Mouse (Mus musculus): ENCODE measurements around the gene Vmac. TPM values are rescaled to one million over a fixed set of nuclear protein-coding genes. Genes with fewer than 3 reads are reported as not detected.

The Vmac gene
- total and polyA plus RNA-seq, 3 experiments = 9.4 to 46.9 (median 12.9) TPM

DNA sequence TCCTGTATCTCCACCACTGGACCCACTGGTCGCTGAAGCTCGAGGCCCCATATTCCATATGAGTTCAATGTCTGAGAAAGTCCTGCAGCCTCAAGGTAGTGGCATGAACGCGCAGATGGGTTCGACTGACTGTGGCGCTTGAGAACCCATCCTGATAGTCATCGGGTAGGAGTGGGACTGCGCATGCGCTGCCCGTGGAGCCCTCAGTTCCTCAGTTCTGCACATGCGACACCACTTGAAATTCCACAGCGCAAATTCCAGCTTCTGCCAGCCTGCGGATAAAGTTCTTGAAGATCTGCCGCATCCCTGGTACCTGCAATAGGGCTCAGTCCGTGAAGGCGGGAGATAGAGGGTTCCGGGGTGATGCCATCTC, 23.0 kb upstream of the Vmac start:
- no peak for DNase-seq (ENCODE audit: low spot score)
- Histone ChIP-seq H3K4me1 (ENCODE audit: insufficient read depth, low read depth, low read length) (peaks cover 7% of the 10 kb centered on the region; the same call in 1 of the 2 replicates), H3K4me3 (ENCODE audit: low read depth, low read length) (no peak overlapping the region), H3K27me3 (ENCODE audit: insufficient read depth, low read length) (peaks cover 71% of the 10 kb centered on the region), H3K9me3 (replicated peaks) (peaks cover 3% of the 10 kb centered on the region), H3K36me3 (replicated peaks) (no peaks in the 10 kb centered on the region)
- ATAC-seq (ENCODE audit: extremely low read depth, insufficient number of reproducible peaks, low FRiP score, poor library complexity, severe bottlenecking) = no peak
- TF ChIP-seq GATA2 (IDR thresholded peaks at IDR 0.05; ENCODE audit: borderline replicate concordance, low read depth, low read length) (no peak), POLR2AphosphoS5 (IDR thresholded peaks at IDR 0.05; ENCODE audit: insufficient replicate concordance, low read depth, low read length) (no peak), GATA1 (IDR thresholded peaks at IDR 0.05; ENCODE audit: borderline replicate concordance, low read length) (no peak), CTCF (IDR thresholded peaks at IDR 0.05; ENCODE audit: low read depth, low read length) (no peak), TAL1 (conservative IDR thresholded peaks at IDR 0.05; ENCODE audit: low read depth, low read length) (no peak)

DNA sequence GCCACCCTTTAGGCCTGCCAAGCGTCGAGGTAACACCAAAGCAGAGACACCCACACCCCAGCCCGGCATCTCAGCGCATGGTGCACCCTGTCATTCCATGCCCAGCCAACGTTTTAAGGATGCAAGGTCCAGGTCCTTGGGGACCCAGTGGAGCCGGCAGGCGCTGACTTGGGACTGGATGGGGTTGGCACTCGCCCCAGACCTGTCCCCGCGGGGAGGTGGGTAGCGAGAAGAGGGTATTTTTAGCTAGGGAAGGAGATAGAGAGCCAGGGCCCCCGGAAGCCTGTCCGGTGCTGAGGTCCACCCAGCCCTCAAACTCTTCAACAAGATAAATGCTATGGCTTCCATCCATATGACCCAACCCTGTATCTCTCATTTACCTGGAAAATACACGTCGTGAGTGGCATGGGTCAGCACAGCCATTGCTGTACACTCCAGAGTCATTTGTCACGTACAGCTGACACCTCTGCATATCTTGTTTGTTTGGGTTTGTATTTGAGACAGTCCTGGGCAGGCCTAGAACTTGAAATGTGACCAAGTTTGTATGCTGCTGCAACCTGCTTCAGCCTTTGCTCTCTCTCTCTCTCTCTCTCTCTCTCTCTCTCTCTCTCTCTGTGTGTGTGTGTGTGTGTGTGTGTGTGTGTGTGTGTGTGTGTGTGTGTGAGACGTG, 22.4 kb upstream of the Vmac start:
- peaks cover 3% of the 10 kb centered on the region for H3K9me3 ChIP-seq (replicated peaks)
- H3K36me3 ChIP-seq (replicated peaks) = no peaks in the 10 kb centered on the region
- H3K27me3 ChIP-seq (ENCODE audit: insufficient read depth, low read length) = peaks cover 72% of the 10 kb centered on the region
- H3K4me1 ChIP-seq (ENCODE audit: insufficient read depth, low read depth, low read length) = peaks cover 7% of the 10 kb centered on the region; the same call in 1 of the 2 replicates
- TF ChIP-seq GATA2 (IDR thresholded peaks at IDR 0.05; ENCODE audit: borderline replicate concordance, low read depth, low read length) (no peak), CTCF (IDR thresholded peaks at IDR 0.05; ENCODE audit: low read depth, low read length) (no peak)
- ATAC-seq (ENCODE audit: extremely low read depth, insufficient number of reproducible peaks, low FRiP score, poor library complexity, severe bottlenecking) (no peak), DNase-seq (ENCODE audit: low spot score) (no peak)
- H3K4me3 ChIP-seq (ENCODE audit: low read depth, low read length) = no peak overlapping the region

DNA sequence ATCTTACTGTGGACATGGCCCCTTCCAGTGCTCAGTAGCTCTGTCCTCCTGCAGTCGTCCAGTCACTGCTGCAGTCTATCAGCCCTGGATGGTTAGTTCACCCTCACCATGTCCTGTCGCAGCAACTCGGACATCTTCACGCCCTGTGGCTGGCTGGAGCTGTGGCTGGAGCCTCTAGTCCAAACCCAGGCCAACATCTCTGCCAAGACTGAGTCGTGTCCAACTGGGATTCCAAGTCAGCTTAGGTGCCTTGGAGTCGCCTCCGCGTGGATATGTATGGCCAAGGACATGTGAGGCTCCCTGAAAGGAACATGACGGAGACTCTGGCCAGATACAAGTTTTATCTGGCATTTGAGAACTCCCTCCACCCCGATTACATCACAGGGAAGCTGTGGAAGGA, 20.4 kb upstream of the Vmac start:
- no peak for DNase-seq (ENCODE audit: low spot score)
- Histone ChIP-seq H3K4me1 (ENCODE audit: insufficient read depth, low read depth, low read length) (peaks cover 8% of the 10 kb centered on the region), H3K9me3 (replicated peaks) (peaks cover 3% of the 10 kb centered on the region), H3K4me3 (ENCODE audit: low read depth, low read length) (no peak overlapping the region), H3K36me3 (replicated peaks) (no peaks in the 10 kb centered on the region), H3K27me3 (ENCODE audit: insufficient read depth, low read length) (peaks cover 79% of the 10 kb centered on the region)
- no peak for TF ChIP-seq TAL1 (conservative IDR thresholded peaks at IDR 0.05; ENCODE audit: low read depth, low read length)
- no peak for TF ChIP-seq POLR2AphosphoS5 (IDR thresholded peaks at IDR 0.05; ENCODE audit: insufficient replicate concordance, low read depth, low read length)
- no peak for TF ChIP-seq GATA1 (IDR thresholded peaks at IDR 0.05; ENCODE audit: borderline replicate concordance, low read length)
- no peak for TF ChIP-seq CTCF (IDR thresholded peaks at IDR 0.05; ENCODE audit: low read depth, low read length)
- TF ChIP-seq GATA2 (IDR thresholded peaks at IDR 0.05; ENCODE audit: borderline replicate concordance, low read depth, low read length) = no peak
- no peak for ATAC-seq (ENCODE audit: extremely low read depth, insufficient number of reproducible peaks, low FRiP score, poor library complexity, severe bottlenecking)

DNA sequence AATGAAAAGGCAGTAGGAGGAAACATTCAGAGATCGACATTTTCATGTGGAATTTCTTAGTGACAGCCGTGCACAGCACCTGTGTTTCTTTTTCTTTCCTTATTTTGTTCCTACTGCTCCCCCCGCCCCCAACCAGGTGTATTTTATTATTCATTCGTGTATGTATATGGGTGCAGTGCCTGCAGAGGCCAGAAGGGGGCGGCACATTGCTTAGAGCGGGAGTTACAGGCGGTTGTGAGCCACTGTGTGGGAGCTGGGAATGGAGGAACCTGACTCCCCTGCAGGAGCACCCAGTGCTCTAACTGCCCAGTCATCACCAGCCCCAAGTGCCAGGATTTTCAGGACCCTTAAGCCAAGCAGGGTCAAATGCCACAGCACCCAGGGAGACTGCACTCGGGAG, 18.7 kb upstream of the Vmac start:
- peaks cover 7% of the 10 kb centered on the region for H3K4me1 ChIP-seq (ENCODE audit: insufficient read depth, low read depth, low read length)
- no peaks in the 10 kb centered on the region for H3K36me3 ChIP-seq (replicated peaks)
- peaks cover 81% of the 10 kb centered on the region for H3K27me3 ChIP-seq (ENCODE audit: insufficient read depth, low read length)
- no peak overlapping the region for H3K4me3 ChIP-seq (ENCODE audit: low read depth, low read length)
- no peak for TF ChIP-seq TAL1 (conservative IDR thresholded peaks at IDR 0.05; ENCODE audit: low read depth, low read length)
- H3K9me3 ChIP-seq (replicated peaks) = peaks cover 3% of the 10 kb centered on the region
- ATAC-seq (ENCODE audit: extremely low read depth, insufficient number of reproducible peaks, low FRiP score, poor library complexity, severe bottlenecking) = no peak
- DNase-seq (ENCODE audit: low spot score) = no peak

DNA sequence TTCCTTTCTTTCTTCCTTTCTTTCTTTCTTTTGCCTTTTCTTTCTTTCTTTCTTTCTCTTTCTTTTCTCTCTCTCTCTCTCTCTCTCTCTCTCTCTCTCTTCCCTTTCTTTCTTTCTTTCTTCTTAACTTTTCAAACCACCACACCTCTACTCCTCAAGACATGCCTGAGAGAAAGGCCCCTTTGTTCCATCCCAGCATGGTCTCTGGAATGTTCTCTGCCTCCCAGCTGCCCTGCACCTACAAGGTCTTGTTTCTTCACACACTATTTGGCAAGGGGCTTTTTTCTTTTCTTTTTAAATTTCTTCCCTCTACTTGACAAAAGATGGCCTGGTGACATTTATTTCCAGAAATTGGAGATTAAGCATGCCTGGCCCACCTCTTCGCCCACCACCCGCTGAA, 11.8 kb upstream of the Vmac start:
- Histone ChIP-seq H3K4me3 (ENCODE audit: low read depth, low read length) (no peak overlapping the region), H3K27me3 (ENCODE audit: insufficient read depth, low read length) (peaks cover 54% of the 10 kb centered on the region), H3K36me3 (replicated peaks) (peaks cover 7% of the 10 kb centered on the region), H3K4me1 (ENCODE audit: insufficient read depth, low read depth, low read length) (peaks cover 23% of the 10 kb centered on the region), H3K9me3 (replicated peaks) (no peaks in the 10 kb centered on the region)
- DNase-seq (ENCODE audit: low spot score) (no peak), ATAC-seq (ENCODE audit: extremely low read depth, insufficient number of reproducible peaks, low FRiP score, poor library complexity, severe bottlenecking) (no peak)
- TF ChIP-seq TAL1 (conservative IDR thresholded peaks at IDR 0.05; ENCODE audit: low read depth, low read length) (no peak), GATA1 (IDR thresholded peaks at IDR 0.05; ENCODE audit: borderline replicate concordance, low read length) (no peak), POLR2AphosphoS5 (IDR thresholded peaks at IDR 0.05; ENCODE audit: insufficient replicate concordance, low read depth, low read length) (no peak), CTCF (IDR thresholded peaks at IDR 0.05; ENCODE audit: low read depth, low read length) (no peak), GATA2 (IDR thresholded peaks at IDR 0.05; ENCODE audit: borderline replicate concordance, low read depth, low read length) (no peak)

DNA sequence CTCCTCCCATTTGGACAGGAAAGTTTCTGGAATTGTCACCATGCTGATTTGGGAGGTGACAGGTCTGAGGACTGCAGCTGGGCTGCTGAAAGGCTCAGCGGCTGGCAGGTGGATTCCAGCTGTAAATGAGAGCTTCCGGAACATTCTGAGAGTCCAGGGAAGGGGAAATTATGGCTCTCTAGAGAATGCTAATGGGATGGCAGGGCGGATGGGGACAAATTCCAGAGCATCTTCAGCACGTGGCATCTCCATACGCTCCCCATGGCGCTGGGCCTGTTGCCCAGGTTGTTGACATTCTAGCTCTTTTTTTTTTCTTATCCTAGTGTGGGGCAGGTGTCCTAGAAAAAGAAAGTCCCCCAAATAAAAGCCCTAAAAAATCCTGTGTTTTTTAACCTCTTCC, 11.3 kb upstream of the Vmac start:
- H3K4me3 ChIP-seq (ENCODE audit: low read depth, low read length) = no peak overlapping the region
- H3K9me3 ChIP-seq (replicated peaks) = no peaks in the 10 kb centered on the region
- peaks cover 49% of the 10 kb centered on the region for H3K27me3 ChIP-seq (ENCODE audit: insufficient read depth, low read length)
- TF ChIP-seq CTCF (IDR thresholded peaks at IDR 0.05; ENCODE audit: low read depth, low read length) (no peak), TAL1 (conservative IDR thresholded peaks at IDR 0.05; ENCODE audit: low read depth, low read length) (no peak), GATA1 (IDR thresholded peaks at IDR 0.05; ENCODE audit: borderline replicate concordance, low read length) (no peak), POLR2AphosphoS5 (IDR thresholded peaks at IDR 0.05; ENCODE audit: insufficient replicate concordance, low read depth, low read length) (no peak), GATA2 (IDR thresholded peaks at IDR 0.05; ENCODE audit: borderline replicate concordance, low read depth, low read length) (no peak)
- no peak for ATAC-seq (ENCODE audit: extremely low read depth, insufficient number of reproducible peaks, low FRiP score, poor library complexity, severe bottlenecking)
- no peak for DNase-seq (ENCODE audit: low spot score)
- peaks cover 21% of the 10 kb centered on the region for H3K4me1 ChIP-seq (ENCODE audit: insufficient read depth, low read depth, low read length)
- peaks cover 12% of the 10 kb centered on the region for H3K36me3 ChIP-seq (replicated peaks)

DNA sequence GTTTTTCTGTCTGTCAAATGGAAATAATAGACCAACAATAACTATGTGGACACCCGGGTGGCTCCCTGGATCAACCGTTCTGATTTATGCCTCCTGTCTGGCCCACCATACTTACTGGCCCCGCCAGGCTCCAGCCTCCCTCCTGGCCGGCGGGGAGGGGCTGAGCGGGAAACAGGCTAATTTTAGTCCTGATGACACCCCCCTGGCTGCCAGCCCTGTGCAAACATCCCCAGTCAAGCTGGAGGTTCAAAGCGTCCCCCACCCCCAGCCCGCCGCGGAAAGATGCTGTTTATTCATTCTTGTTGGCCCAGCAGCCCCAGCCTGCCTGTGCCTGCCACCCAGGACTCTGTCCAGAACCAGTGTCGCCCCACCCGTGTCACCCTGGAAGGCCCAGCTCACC, 10.3 kb upstream of the Vmac start:
- Histone ChIP-seq H3K4me1 (ENCODE audit: insufficient read depth, low read depth, low read length) (peaks cover 21% of the 10 kb centered on the region), H3K27me3 (ENCODE audit: insufficient read depth, low read length) (peaks cover 38% of the 10 kb centered on the region), H3K9me3 (replicated peaks) (no peaks in the 10 kb centered on the region), H3K36me3 (replicated peaks) (peaks cover 22% of the 10 kb centered on the region), H3K4me3 (ENCODE audit: low read depth, low read length) (no peak overlapping the region)
- TF ChIP-seq GATA1 (IDR thresholded peaks at IDR 0.05; ENCODE audit: borderline replicate concordance, low read length) (no peak), CTCF (IDR thresholded peaks at IDR 0.05; ENCODE audit: low read depth, low read length) (no peak), POLR2AphosphoS5 (IDR thresholded peaks at IDR 0.05; ENCODE audit: insufficient replicate concordance, low read depth, low read length) (no peak), TAL1 (conservative IDR thresholded peaks at IDR 0.05; ENCODE audit: low read depth, low read length) (no peak), GATA2 (IDR thresholded peaks at IDR 0.05; ENCODE audit: borderline replicate concordance, low read depth, low read length) (no peak)
- ATAC-seq (ENCODE audit: extremely low read depth, insufficient number of reproducible peaks, low FRiP score, poor library complexity, severe bottlenecking) (no peak), DNase-seq (ENCODE audit: low spot score) (no peak)

Data from G1E (cell line).